Mouse (Mus musculus) bone marrow macrophage, adult 2 months (primary cell): ENCODE measurements around the gene Lrrc58. TPM values are rescaled to one million over a fixed set of nuclear protein-coding genes. Genes with fewer than 3 reads are reported as not detected.

Experiments
- H3K27ac ChIP-seq: 2 replicates; pipeline ENCODE4 v1.5.1; 2012; ENCODE audit warnings: low read depth, low read length; ENCODE audit not compliant: insufficient read depth
- H3K4me1 ChIP-seq: 2 replicates; pipeline ENCODE4 v1.6.1; 2012; ENCODE audit warnings: low read length; ENCODE audit not compliant: control insufficient read depth, insufficient read depth
- H3K4me3 ChIP-seq: 2 replicates; pipeline ENCODE4 v1.5.1; 2012; ENCODE audit warnings: mild to moderate bottlenecking, low read length, moderate library complexity; ENCODE audit not compliant: insufficient read depth
- CTCF ChIP-seq: IDR thresholded peaks from 2 replicates; pipeline ENCODE4 v1.5.1; 2012; ENCODE audit warnings: low read depth, mild to moderate bottlenecking, low read length, moderate library complexity
- POLR2A ChIP-seq: IDR thresholded peaks from 2 replicates; pipeline ENCODE4 v1.6.1; 2012; ENCODE audit warnings: mild to moderate bottlenecking, low read depth, low read length, borderline replicate concordance
- polyA plus RNA-seq: library from polyadenylated mRNA; stranded (reverse); fragments of >200 nt; gene quantifications from 2 replicates; pipeline ENCODE4 v1.2.4, GENCODE M21; 2012; ENCODE audit not compliant: missing spikeins, insufficient read depth, insufficient read length

The Lrrc58 gene
- polyA plus RNA-seq, 1 experiment: 33.7 TPM

- peaks cover 14% of the 10 kb centered on the region for H3K4me1 ChIP-seq
- no peak overlapping the region for H3K4me3 ChIP-seq
- TF ChIP-seq CTCF: no peak
- TF ChIP-seq POLR2A: no peak
- H3K27ac ChIP-seq: no peak overlapping the region
These were observed 2.3 kb upstream of the Lrrc58 start for GRCm38 (mm10) chr16:37865841-37866240.

GRCm38 (mm10) chr16:37868506-37869469 is 599 bp downstream of the Lrrc58 start:
- Histone ChIP-seq H3K4me3 (peak overlapping the region; percentile 99), H3K4me1 (peaks cover 21% of the 10 kb centered on the region)
- no peak for TF ChIP-seq CTCF
- no peak for TF ChIP-seq POLR2A

GRCm38 (mm10) chr16:37869470-37870231 is 1.5 kb downstream of the Lrrc58 start:
- H3K27ac ChIP-seq: peak overlapping the region; percentile 78
- H3K4me3 ChIP-seq: peak overlapping the region; percentile 99
- peaks cover 22% of the 10 kb centered on the region for H3K4me1 ChIP-seq
- TF ChIP-seq CTCF: no peak
- TF ChIP-seq POLR2A: no peak

More at GRCm38 (mm10) chr16:37868506-37869469, 599 bp downstream of the Lrrc58 start:
- peak overlapping the region; percentile 91 for H3K27ac ChIP-seq

GRCm38 (mm10) chr16:37871112-37871715 is 3.0 kb downstream of the Lrrc58 start:
- TF ChIP-seq POLR2A (no peak), CTCF (no peak)
- Histone ChIP-seq H3K4me3 (no peak overlapping the region), H3K4me1 (peaks cover 26% of the 10 kb centered on the region), H3K27ac (no peak overlapping the region)

GRCm38 (mm10) chr16:37874501-37875235 is 6.5 kb downstream of the Lrrc58 start:
- Histone ChIP-seq H3K27ac (no peak overlapping the region), H3K4me1 (peaks cover 40% of the 10 kb centered on the region), H3K4me3 (no peak overlapping the region)
- TF ChIP-seq CTCF: no peak

- TF ChIP-seq CTCF: no peak
- no peak for TF ChIP-seq POLR2A
- H3K4me3 ChIP-seq: no peak overlapping the region
- H3K4me1 ChIP-seq: peaks cover 33% of the 10 kb centered on the region
- H3K27ac ChIP-seq: no peak overlapping the region
These were observed 9.2 kb downstream of the Lrrc58 start for GRCm38 (mm10) chr16:37877406-37877805.

- Histone ChIP-seq H3K4me3 (no peak overlapping the region), H3K27ac (no peak overlapping the region), H3K4me1 (peaks cover 33% of the 10 kb centered on the region)
- TF ChIP-seq CTCF: no peak
- no peak for TF ChIP-seq POLR2A
These were observed 10.8 kb downstream of the Lrrc58 start for GRCm38 (mm10) chr16:37878951-37879505.

- no peak overlapping the region for H3K4me3 ChIP-seq
- TF ChIP-seq POLR2A: no peak
- no peak for TF ChIP-seq CTCF
- H3K4me1 ChIP-seq: peaks cover 29% of the 10 kb centered on the region
- no peak overlapping the region for H3K27ac ChIP-seq
These were observed 11.7 kb downstream of the Lrrc58 start for GRCm38 (mm10) chr16:37879750-37880419.

- Histone ChIP-seq H3K4me1 (peaks cover 28% of the 10 kb centered on the region), H3K27ac (no peak overlapping the region), H3K4me3 (no peak overlapping the region)
- TF ChIP-seq CTCF (no peak), POLR2A (no peak)
These were observed 13.0 kb downstream of the Lrrc58 start for GRCm38 (mm10) chr16:37881168-37881567.
